Mouse (Mus musculus) right cerebral cortex, postnatal 4 days (tissue): ENCODE measurements at regions not wholly inside any gene's neighbourhood (a gene's known extent, or its start where the extent isn't known, plus 50 kb on each side); places are given as distances from the start of the nearest gene placed in this dataset.
A peak's percentile ranks its signal among the peaks of the same experiment; 100 is the strongest.

Source experiments
- DNase-seq: peaks from one replicate; pipeline ENCODE4 v3.0.0-alpha.2; 2022

DNA sequence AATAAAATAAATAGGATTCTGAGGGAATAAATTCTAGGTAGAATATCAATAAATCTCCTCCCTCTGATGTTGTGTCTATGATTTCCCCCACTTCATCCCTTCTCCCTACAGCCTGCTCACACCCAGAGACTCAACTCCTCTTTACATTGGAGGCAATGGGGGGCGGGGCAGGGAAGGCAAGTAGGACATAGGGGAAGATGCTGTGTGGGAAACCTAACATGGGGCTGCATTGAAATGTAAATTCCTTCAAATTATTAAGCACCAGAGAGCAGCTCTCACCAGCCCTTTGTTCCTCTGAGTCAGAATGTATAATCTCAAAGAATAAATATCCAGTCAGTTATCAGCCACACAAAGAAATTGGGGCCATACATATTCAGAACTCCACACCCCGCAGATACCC is 91.6 kb downstream of the Nuf2 start:
- DNase-seq = no peak

DNA sequence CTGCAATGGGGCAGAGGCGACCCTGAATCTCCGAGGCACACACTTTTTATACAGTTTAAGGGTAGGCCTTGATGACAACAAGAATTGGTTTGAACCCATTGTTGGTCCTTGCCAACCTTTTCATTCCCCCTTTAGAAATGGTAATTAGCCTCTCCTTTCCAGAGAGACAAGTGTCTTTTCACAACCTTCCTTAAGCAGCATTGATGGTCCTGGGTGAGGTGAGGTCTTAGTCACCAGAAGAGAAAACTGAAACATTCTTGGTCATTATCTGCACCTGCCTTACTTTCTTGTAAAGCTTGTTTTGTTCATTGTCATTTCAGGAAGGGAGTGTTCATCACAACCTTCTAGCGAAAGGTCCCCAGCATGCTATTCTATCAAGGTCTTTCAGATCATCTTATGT is 93.3 kb downstream of the Nuf2 start:
- DNase-seq = no peak

DNA sequence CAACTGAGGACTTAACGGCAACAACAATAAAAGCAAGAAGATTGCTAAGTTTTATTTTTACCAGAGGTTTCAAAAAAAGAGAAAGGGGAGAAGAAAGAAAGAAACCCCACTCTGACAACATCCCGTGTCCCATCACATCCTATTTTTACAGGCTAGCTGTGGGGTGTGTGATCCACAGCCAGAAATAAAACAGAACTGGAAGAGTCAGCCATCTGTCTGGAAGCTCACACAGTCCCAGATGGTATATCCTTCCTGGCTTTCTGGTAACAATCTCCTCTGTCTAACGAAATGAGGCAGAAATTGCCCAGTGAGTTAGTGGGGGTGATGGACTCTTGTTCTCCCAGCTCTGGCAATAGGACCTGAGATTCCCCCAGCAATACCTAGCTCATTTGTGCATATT is 108.9 kb downstream of the Nuf2 start:
- no peak for DNase-seq

DNA sequence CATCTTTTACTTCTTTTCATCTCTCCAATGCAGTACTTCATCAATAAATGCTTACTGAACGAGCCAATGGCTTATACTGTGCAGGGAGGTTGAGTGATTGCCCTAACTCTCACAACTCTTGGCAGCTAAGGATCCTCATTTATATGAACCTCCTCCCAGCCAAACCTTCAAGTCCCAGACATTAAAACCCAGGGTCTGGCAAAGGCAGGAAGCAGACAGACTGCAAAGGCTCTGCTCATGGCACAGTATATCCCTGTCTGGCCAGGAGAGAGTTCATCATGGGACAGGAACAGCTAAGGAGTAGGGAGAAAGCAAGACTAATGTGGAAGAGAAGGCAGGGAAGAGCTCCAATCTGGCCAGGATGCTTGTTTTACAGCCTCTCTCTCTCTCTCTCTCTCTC is 109.6 kb downstream of the Nuf2 start:
- DNase-seq = no peak

DNA sequence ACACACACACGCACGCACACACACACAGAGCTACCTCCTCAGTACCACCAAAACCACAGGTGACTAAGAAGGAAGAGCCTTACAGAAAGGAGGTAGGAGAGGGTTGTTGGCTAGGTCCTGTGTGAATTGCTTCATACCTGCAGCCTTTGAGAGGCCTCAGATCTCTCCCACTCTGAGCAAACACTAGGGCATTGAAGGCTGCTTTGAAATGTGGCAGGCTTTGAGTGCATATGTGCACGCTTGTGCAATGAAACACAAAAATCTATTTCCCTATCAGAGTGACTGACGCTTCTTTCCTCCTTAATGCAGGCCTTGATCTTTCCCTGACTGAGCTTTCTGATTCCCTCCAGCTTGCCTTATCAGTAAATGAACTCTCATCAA is 112.6 kb downstream of the Nuf2 start:
- no peak for DNase-seq

DNA sequence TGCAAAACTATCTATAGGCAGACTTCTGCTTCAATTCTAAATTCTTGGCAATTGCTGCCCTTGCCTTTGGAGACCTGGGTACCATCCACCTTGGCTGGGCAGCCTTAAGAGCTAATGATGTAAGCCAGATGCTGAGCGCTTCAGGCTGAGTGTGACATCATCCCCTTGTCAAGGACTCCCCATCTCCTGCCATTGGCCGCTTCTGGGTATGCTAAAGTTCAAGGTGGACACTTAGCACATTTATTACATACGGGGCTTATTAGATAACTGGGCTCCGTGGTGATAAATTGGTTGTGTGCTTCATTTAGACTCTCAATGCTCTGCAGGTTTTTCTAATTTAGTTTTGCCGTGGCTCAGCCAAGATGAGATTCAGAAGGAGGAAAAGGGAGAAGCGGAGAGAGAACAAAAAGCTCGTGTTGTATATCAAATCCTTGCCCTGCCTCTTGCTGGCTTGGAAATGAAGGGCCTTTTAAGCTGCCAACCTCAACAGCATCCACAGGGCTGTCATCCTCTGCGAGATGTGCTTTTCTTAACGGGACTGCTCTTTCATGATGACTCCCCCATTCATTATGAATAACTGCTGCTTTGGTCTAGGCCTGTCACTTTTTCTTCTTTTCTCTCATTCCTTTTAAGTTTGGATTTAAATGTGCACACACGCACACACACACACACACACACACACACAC is 113.1 kb downstream of the Nuf2 start:
- no peak for DNase-seq

DNA sequence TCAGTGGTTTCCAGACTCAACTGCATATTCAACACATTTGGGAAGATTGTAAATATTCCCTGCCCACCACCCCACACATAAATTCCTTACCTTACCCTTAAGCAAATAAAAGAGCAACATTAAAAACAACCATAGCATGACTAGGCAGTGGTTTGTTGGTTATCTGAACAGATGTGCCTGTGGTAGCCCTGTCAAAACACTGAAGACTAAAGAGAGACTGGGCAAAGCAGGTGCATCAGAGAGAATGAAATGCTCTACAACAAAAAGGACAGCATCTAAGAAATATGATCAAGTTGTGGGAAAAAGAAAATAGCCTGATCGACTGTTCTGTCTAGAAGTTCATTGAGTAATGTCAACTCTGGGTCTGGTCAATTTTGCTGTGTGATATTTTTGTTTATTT is 114.6 kb downstream of the Nuf2 start:
- no peak for DNase-seq

DNA sequence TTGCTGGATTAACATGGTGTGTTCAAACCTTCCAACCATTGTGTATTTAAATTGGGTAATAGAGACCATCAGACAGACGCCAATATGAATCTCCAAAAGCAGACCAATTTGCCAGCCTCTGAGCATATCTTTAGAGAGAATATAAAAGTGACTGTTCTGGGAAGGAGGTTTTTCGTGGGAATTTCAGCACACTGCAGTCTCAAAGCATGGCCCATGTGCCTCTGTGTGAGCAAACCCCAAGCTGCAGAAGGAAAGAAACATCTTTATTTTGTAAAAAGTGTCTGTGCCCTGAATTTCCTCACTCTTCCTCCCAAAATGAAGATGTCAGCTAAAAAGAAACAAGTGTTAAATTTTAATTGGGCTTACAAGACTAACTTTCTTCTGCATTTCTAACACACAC is 123.1 kb downstream of the Nuf2 start:
- no peak for DNase-seq

DNA sequence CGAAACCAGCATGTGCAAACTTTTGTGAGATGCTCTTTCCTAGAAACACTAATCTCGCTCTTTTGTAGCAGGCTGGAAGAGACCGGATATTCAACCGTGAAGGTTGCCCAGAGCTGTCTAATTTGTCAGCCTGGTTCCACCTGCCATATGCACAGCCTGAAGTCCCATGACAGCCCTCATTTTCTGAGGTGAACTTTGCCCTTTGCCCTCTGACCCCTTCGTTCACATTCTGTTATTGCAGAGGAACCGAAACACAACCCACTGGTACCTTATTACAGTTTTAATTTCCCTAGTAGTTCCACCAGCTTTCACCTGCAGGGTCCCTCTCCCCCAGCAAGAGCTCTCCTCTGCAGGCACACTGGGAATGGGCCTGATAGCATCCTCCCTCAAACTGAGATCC is 130.4 kb downstream of the Nuf2 start:
- DNase-seq = no peak

DNA sequence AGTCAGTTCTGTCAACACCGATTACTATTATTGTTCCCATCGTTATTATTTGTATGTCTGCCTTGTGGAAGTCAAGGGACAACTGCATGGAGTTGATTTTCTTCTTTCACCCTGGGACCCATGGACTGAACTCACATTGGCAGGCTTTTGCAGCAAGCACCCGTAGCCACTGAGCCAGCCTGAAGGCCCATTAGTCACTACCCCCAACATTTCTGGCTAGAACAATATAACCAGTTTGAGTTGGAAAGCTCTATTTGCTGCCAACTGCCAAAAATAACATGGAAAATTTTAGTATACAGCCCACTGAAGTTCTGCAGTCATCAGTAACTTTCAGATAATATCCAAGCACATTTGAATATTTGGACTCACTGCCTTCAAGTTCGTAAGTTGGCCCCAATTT is 133.9 kb downstream of the Nuf2 start:
- DNase-seq = no peak

DNA sequence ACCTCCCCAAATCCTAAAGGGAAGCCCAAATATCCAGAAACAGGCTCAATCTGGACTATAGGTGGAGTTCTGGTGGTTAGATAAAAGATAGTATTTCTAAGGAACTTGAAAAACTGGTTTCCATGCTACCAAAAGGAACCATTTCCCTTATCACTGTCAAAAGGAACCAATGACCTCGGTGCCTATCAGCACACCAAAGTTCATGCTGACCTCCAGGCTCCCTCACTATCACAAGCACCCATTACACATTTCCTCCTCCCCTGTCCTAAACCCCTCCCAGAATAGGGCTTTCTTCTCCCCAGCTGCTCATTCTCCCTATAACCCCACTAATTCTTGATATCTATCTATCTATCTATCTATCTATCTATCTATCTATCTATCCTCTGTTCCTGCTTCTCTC is 144.2 kb downstream of the Nuf2 start:
- DNase-seq = no peak

DNA sequence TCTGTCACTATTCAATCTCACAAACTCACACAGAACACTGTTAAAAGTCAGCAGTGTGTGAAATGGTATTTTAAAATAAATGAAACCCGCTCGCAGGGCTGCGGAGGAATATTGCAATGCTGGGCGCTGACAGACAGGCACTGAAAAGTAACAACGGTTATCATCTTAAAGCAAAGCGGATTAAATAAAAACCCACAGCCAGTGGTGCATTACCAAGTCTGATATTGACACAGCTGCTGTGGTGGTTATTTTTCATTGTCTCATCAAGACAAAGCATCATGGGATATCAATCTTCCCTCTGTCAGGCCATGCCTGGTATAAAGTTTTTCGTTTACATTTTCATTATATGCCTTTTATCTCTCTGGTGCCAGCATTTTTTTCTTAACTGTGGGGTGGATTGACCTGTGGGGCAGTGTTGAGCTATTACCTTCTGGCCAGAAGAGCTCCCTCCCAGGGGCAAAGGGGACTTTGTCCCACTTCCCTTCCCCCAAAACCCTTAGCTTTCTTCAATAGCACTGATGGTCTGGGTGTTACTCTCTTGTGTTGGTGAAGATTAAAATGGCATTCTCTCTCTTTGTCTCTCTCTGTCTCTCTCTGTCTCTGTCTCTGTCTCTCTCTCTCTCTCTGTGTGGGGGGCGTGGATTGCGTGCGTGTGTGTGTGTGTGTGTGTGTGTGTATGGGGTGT is 145.4 kb downstream of the Nuf2 start:
- DNase-seq = no peak

DNA sequence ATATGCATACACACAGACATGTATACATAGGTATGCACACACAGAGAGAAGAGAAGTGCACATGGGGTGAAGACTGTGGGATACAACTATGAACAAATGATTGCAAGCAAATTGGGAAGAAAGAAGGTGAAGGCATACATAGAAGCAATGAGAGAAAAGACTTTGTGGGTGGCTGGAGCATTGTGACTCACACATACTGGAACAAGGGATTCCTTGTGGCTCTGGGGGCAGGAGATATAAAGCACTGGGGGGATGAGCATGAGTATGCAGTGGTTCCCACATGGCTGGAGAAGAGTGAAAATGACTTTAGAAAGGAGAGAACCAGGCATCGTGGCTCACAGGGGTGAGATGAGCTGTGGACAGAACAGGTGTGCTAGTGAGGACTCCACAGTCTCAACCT is 156.6 kb downstream of the Nuf2 start:
- no peak for DNase-seq

DNA sequence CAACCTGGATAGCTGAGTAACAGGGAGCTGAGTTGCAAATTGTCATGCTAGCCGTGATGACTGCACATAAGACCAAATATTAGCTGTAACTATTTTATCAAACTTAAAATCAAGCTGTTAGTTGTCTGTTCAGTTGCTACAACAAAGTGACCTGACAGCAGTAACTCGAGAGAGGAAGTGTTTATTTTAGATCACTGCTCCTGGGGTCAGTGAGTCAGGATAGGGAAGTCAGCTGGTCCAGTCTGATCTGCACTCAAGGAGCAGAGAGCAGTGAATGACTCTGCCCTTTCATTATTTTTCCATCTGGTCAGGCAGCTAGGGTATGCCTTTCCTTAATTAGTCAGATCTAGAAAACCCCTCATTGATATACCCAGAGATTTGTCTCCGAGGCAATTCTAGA is 162.5 kb downstream of the Nuf2 start:
- no peak for DNase-seq

DNA sequence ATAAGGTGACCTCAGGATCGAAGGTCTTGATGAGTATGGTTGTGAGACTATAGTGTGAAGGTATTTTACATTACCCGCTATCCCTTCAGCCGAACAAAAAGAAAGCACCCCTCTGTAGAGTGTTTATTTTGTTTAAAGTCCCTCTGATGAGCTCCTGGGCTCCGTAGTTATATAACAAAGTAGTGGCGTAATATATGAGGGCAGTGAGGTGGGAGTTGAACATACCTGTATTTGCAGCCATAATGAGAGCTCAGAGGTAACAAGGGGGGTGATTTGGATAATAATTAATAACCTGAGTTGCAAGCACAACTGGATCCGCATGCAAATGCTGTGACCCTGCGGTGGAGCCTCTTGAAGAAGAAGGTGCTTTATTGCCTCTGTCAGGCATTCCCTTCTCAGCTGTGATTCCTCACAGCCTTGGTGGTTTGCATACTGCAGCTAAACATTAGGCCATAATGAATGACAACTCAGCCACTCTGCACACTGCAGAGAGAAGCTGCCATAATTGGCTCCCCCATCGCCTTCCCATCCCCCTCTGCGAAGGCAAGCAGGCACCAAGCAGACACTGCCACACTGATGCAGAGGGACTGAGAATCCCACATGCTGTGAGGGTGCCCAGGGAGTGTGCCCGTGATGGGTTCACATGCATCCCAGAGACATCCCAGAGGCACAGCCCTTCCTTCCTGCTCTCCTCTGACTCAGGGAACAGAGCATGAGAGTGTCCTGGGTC is 163.3 kb downstream of the Nuf2 start:
- DNase-seq = peak; percentile 22

DNA sequence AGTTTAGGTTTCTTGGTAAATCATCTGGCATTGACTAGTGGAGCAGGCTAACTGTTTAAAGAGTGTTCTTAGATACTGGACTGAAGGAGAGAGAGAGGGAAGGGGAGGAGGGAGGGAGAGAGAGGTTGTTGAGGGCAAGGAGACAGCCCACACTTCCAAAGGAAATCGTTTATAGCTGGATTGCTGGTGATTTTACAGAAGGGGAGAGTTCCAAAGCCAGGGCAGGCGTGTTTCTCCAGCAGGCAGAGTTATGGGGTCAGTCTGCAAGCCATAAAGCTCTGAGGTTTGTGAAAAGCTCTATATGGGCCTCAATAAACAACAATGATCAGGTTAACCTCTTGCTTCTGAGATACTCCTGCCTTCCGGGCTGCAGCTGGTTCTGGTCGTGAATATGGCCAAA is 163.9 kb downstream of the Nuf2 start:
- DNase-seq = no peak

DNA sequence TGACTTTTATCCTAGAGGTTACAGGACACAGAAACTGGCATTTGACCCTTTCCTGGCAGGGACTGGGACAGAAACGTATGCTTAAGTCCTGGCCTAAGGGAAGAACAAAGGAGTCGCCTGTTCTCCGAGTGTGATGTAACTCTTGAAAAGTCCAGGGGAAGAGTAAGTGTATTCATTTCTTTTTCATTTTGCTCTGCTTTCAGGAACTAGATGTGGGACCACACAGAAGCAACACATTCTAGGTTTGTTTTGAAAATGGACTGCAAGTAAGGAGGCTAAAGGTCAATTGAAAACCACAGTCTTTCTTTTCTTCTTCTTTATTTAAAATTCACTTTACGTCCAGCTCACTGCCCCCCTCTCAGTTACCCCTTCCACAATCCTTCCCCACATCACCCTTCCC is 168.7 kb downstream of the Nuf2 start:
- DNase-seq = no peak

DNA sequence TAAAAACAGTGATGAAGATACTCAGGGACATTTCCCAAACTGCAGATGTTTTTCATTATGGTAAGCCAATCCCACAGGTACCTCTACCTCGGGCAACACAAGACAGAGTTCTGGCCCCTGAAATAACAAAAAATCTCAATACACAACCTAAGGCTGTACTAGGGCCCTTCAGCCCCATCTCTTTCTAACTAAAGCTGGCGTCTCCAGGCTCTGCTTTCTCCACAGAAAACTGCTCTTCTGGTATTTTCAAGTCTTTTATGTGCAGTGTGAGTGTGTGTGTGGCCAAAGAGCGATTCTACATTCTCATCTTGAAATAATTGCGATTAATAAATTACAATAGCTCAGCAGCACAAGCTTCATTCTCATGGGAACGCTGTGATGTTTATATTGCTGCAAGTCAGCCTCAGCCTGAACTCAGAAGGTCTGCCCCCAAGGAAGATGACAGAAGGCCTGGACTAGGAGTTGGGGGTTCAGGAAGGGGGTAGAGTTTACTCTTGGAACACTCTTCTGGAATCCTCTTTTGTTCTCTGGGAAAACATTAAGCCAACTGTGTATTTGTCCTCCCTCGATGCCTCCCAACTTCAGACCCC is 173.5 kb downstream of the Nuf2 start:
- DNase-seq = no peak

DNA sequence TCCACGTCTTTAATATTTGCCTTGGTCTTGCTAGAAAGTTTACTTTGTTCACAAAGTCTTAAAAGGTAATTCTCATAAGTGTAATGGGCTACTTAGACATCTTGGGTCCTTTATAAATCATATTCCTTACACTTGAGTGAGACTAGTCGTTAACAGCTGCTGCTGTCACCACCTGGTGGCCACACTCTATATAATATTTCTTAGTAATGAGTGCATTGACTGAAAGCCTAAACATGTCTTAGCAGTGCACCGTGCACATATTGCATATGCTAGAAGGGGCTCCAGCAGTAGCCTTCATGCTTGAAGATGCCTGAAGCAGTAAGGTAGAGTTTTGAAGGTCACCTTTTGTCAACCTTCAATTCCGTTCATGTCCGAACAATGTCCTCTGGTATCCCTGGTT is 177.2 kb downstream of the Nuf2 start:
- peak; percentile 16 for DNase-seq

DNA sequence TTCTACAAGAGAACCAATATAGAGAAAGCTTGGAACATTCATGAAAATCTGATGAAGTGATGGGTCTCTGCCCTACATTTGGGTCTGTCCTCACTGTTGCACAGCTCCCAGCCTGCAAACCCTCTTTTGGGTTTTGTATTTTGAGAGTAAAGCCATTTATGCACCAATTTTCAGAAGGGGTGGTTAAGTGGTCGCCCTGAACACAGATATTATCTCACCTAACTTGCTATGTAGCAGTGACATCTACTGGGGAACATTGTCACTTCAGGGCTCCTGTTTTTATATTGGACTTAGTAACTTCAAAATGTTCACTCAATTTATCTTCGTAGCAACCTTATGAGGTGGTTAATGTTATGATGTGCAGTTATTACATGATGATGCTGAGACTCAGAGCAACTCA is 183.6 kb downstream of the Nuf2 start:
- peak; percentile 18 for DNase-seq

DNA sequence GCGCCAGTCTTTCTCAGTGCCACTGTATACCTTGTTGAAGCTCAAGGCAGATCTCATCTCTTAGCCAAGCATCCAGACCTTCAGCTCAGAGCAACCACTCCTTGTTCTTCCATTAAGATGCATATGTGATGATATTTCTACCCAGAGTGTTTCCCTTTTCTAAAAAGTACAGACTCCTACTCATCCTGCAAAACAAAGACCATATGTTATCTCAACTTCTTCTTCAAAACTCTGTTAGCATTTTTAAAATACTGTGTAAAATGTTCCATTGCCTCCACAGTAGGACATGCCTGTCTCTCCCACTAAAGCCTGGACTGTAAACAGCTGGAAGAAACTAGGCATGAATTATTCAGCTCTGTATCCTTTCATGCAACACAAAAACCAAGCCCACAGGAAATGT is 184.4 kb downstream of the Nuf2 start:
- no peak for DNase-seq

DNA sequence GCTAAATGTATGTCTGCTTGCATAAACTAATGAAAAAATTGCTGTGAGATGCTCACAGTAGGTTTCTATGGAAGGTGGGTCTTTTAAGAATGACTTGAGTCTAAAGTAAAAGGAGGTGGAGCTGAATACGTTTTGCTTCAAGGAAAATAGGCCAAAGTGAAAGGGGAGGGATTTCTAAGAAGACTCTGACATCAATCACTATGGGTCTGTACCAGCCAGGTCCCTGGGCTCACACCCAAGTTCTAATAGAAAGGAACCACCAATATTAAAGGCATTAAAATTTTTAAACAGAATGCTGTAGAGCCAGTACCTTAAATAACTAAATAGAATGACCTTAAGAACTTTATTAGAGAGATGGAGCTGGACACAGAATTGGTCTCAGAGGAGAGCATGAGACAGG is 190.1 kb downstream of the Nuf2 start:
- no peak for DNase-seq

DNA sequence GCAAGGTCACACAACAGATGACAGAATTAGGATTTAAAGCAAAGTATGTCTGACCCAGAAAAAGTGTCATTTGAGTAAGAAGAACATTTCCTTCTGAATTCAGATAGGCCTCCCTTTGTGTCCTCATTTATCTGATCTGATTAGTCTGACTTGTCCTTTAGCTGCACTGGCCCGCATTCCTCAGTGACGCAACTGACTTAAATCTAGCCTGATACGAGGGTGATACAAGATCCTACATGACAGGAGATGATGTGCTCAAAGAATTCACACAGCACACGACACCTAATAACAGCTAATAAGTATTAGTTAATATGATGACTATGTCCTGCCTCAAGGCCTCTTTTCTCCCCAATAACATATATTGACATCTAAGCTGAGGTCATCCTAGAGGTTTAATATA is 192.8 kb downstream of the Nuf2 start:
- DNase-seq = no peak

DNA sequence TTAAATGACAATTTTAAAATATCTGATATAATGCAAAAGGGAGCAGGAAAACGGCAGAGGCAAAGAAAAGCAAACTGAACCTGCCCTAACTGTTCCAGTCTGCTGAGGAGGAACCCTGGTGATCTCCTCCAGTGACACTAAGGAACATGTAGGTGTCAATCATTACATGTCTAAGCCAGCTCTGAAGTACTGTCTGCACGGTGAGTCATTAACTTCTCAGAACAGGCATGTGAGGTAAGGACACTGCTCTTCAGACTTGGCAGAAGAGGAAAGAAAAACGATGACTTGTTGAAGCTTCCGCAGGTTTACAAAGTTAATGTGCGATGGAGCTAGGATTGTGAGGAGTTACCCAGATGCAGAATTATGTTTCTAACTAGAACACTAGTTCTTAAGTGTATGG is 199.1 kb downstream of the Nuf2 start:
- DNase-seq = no peak
